Mouse (Mus musculus): ENCODE measurements around the gene Ppat.

The Ppat gene

DNA sequence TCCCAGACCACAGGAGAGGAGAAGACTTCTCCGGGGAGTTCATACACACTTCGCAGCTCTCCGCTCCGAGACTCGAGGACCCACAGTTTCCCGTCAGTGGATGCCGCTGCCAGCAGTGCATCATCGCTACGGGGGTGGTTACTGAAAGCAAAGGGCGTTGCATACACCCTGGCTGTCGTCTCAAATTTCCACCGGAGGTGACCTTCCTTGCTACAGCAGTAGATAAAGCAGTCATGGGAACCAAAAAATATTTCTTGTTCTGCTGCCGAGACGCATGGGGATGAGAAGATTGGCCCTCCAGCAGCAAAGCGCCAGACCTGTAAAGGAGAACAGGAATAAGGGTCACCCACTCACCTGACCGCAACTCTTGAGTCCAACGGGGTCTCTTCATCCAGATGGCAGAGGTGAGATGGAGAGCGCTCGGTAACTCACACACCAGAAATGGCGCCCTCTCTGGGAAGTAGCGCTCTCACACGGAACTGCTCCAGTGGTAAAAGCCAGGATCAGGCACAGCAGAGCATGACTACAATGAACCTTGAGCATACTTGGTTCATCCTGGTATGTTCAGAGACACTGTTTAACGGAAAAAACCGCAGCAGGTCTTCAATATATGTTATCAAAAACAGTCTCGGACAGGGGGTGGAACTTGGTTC, 75.1 kb downstream of the Ppat start:
- no peak for DNase-seq (ENCODE audit: low read depth)

DNA sequence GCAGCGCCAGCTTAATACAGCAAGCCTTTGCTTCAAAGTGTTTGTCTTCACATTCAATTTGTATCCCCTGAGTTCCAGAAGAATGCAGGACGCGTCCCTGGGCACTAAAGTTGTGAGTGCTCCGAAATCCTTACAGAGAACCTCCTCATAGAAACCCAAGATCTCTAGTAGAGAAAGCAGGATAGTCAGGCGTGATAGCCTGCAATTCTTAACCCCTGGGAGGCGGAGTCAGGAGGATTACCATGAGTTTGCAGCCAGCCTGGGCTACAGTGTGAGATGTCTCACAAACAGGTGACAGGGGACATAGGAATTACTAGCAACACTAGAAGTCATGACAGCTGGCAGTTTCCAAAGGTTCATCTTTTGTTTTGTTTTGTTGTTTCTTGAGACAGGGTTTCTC, 81.8 kb downstream of the Ppat start:
- DNase-seq (ENCODE audit: low read depth): no peak

DNA sequence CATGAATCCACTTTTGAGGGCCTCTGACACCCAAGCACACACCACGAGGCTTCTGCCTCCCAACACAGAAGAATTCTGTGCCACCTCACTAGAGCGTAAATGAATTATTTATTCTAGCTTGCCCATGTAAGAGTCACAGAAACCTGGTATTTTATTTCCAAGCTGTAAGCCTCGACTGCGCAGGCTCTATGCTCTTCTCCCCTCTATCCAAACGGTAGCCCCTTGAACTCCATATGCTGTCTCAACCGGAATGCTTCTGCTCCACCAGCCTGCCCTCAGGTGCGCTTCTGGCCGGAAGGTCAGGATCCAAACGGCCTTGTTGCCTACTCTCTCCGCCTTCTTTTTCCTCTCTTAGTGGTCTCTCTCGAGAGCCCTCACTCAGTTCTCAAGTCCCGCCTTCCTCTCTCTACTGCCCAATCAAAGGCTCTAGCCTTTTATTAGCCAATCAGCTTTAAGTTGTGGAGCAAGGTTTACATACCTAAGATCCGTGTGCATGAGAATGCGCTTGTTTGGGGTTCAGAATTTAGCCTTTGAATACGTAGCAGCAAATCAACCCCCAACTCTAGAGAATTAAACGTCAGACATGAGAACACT, 82.6 kb downstream of the Ppat start:
- DNase-seq (ENCODE audit: low read depth): no peak

DNA sequence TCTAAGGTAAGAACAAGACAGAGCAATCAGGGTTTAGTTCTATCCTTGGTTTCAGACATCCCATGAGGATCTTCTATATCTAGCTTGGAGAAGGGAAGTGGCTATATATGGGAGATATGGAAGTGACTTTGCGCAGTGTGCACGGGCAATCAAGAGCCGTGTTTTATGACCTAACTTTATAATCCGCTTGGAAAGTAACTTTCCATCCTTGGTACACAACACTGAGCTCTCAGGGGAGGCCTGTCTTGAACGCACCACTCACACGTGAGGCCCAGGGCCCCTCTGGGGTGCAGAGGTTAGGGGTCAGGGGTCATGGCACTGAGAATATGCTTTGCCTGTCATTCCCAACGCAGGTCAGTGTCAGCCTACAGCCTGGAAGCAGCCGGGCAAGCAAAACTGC, 84.6 kb downstream of the Ppat start:
- DNase-seq (ENCODE audit: low read depth): no peak

Measured in 416B (cell line).